Mouse (Mus musculus) liver, postnatal 0 days (tissue): ENCODE results near the gene Ubac2. TPM values are rescaled to one million over a fixed set of nuclear protein-coding genes. Genes with fewer than 3 reads are reported as not detected.

ENCODE experiments used
- ATAC-seq: fragments of 200-750 bp; cut with Nextera tagmentation; 2 replicates; pipeline ENCODE4 v1.8.0; 2017; ENCODE audit warnings: mild to moderate bottlenecking, moderate library complexity
- DNase-seq: peaks from one replicate; pipeline ENCODE4 v3.0.0-alpha.2; 2016
- H3K27ac ChIP-seq: fragments of 300-500 bp; sonication (generic); 2 replicates; pipeline ENCODE4 v1.5.1; 2014; ENCODE audit warnings: antibody characterized with exemption, moderate library complexity, mild to moderate bottlenecking, low read depth
- H3K27me3 ChIP-seq: fragments of 300-500 bp; sonication (generic); 2 replicates; pipeline ENCODE4 v1.6.1; 2014; ENCODE audit warnings: low read length, control low read depth, mixed read lengths; ENCODE audit not compliant: insufficient read depth
- H3K36me3 ChIP-seq: fragments of 300-500 bp; sonication (generic); replicated peaks from 2 replicates; pipeline ENCODE4 v1.6.1; 2014; ENCODE audit warnings: mild to moderate bottlenecking, control low read depth, low read length, moderate library complexity, mixed read lengths; ENCODE audit not compliant: insufficient read depth
- H3K4me1 ChIP-seq: fragments of 300-500 bp; sonication (generic); 2 replicates; pipeline ENCODE4 v1.6.1; 2014; ENCODE audit warnings: antibody characterized with exemption, mild to moderate bottlenecking, control low read depth; ENCODE audit not compliant: insufficient read depth
- H3K4me2 ChIP-seq: fragments of 300-500 bp; sonication (generic); 2 replicates; pipeline ENCODE4 v1.6.1; 2014; ENCODE audit warnings: low read depth, mild to moderate bottlenecking, low read length, moderate library complexity, mixed read lengths
- H3K4me3 ChIP-seq: fragments of 300-500 bp; sonication (generic); 2 replicates; pipeline ENCODE4 v1.5.1; 2014; ENCODE audit warnings: low read depth, low read length
- H3K9ac ChIP-seq: fragments of 300-500 bp; sonication (generic); replicated peaks from 2 replicates; pipeline ENCODE4 v1.6.1; 2014; ENCODE audit warnings: mild to moderate bottlenecking, moderate library complexity
- H3K9me3 ChIP-seq: fragments of 300-500 bp; sonication (generic); 2 replicates; pipeline ENCODE4 v1.6.1; 2016; ENCODE audit warnings: mild to moderate bottlenecking, control low read depth, low read length, mixed read lengths
- CTCF ChIP-seq: sonication (generic); IDR thresholded peaks from 2 replicates; pipeline ENCODE4 v1.5.1; 2016; ENCODE audit warnings: antibody characterized with exemption, low read depth
- EP300 ChIP-seq: IDR thresholded peaks from 2 replicates; pipeline ENCODE4 v1.6.1; 2016; ENCODE audit warnings: antibody characterized with exemption, low read depth, mild to moderate bottlenecking
- WGBS: fragments of 180-500 bp; shearing (Covaris S2); extraction: QIAGEN DNeasy Blood & Tissue Kit; methylation state at CpG from one replicate; pipeline ENCODE4 v1.1.7; 2014; ENCODE audit not compliant: insufficient replicate concordance; 5-methylcytosine and 5-hydroxymethylcytosine counted together
- polyA plus RNA-seq: library from polyadenylated mRNA; unstranded; fragments of >200 nt; fragmentation: Nextera tagmentation; extraction: Ambion mirVana; gene quantifications from 2 replicates; pipeline ENCODE4 v1.2.1, GENCODE M21; 2015

Gene Ubac2
- polyA plus RNA-seq, 1 experiment from 2014 or later = 27.4 TPM

DNA sequence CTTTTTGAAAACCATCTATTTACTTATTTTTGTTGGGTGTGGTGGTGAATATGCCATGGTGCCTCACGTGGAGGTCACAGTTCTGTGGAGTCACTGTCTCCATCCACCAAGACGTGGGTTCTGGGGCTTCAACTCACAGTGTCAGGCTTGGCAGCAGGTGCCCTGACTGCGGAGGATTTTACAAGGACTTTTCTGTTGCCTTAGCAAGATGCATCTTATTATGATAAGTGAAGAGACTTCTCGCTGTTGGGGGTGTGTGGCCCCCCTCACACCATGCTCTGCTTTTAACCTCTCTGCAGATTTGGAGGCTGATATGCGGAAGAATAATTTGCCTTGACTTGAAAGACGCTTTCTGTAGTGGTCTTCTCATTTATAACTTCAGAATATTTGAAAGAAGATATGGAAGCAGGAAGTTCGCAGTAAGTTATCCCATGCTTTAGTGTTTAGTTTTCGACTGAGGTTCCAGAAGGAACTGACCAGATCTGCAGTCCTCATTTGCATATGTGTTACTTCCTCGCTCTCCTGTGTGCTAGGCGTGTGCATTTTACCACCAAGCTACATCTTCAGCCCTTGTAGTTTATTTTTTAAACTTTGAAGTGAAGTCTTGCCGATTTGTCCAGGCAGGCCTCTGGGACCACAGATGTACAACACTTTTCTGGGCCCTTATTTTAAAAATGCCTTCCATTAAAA lies 28.7 kb downstream of the Ubac2 start:
- Histone ChIP-seq H3K4me1 (peaks cover 30% of the 10 kb centered on the region), H3K9ac (no peak overlapping the region), H3K4me2 (peak overlapping the region; percentile 23), H3K36me3 (peaks cover 19% of the 10 kb centered on the region), H3K4me3 (no peak overlapping the region), H3K27me3 (no peaks in the 10 kb centered on the region), H3K9me3 (no peaks in the 10 kb centered on the region), H3K27ac (peak overlapping the region; percentile 81)
- ATAC-seq (peak; percentile 54), DNase-seq (no peak)
- TF ChIP-seq CTCF (no peak), EP300 (no peak)
- 46% methylated on average over 11 of the region's 11 CpGs for WGBS

GRCm38 (mm10) chr14:121909868-121910267 lies 31.4 kb downstream of the Ubac2 start:
- no peak overlapping the region for H3K9ac ChIP-seq
- no peaks in the 10 kb centered on the region for H3K27me3 ChIP-seq
- ATAC-seq = peak; percentile 71
- DNase-seq = no peak
- no peaks in the 10 kb centered on the region for H3K9me3 ChIP-seq
- H3K4me1 ChIP-seq = peaks cover 17% of the 10 kb centered on the region
- H3K36me3 ChIP-seq = peaks cover 24% of the 10 kb centered on the region
- H3K4me2 ChIP-seq = no peak overlapping the region
- H3K4me3 ChIP-seq = no peak overlapping the region
- no peak for TF ChIP-seq CTCF
- TF ChIP-seq EP300 = no peak
- WGBS = 73% methylated on average over 6 of the region's 6 CpGs
- H3K27ac ChIP-seq = no peak overlapping the region

DNA sequence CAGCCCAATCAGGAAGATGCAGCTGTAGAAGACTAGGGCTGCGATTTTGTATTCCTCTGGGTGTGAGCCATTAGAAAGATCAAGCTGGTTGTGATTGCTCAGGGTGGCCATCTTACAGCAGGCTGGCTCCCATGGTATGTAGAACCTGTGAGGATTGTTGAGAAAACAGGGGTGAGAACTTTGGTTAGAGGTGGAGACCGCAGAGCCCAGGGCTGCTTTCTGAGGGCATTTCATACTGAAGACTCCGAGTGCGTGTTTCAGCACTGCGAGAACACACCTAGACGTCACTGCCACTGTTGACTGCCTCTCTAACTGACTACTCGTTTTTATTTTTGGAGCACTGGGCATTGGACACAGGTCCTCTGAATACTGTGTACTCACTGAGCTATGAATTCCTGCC lies 34.1 kb downstream of the Ubac2 start:
- H3K4me2 ChIP-seq = no peak overlapping the region
- no peaks in the 10 kb centered on the region for H3K27me3 ChIP-seq
- H3K9me3 ChIP-seq = no peaks in the 10 kb centered on the region
- no peak overlapping the region for H3K4me3 ChIP-seq
- DNase-seq (no peak), ATAC-seq (no peak)
- H3K36me3 ChIP-seq = peaks cover 27% of the 10 kb centered on the region
- H3K4me1 ChIP-seq = no peaks in the 10 kb centered on the region
- TF ChIP-seq CTCF (no peak), EP300 (no peak)
- H3K9ac ChIP-seq = no peak overlapping the region
- 90% methylated on average over 7 of the region's 7 CpGs for WGBS
- H3K27ac ChIP-seq = no peak overlapping the region

GRCm38 (mm10) chr14:121915143-121915542 lies 36.7 kb downstream of the Ubac2 start:
- H3K9me3 ChIP-seq = no peaks in the 10 kb centered on the region
- H3K4me2 ChIP-seq = 0 out of 2 replicates have a peak overlapping the region, but pooled peaks have one; percentile 6
- DNase-seq (no peak), ATAC-seq (no peak)
- peaks cover 20% of the 10 kb centered on the region for H3K36me3 ChIP-seq
- no peak for TF ChIP-seq CTCF
- no peak for TF ChIP-seq EP300
- 0 out of 2 replicates have a peak, but pooled peaks cover 2% of the 10 kb centered on the region for H3K4me1 ChIP-seq
- H3K9ac ChIP-seq = no peak overlapping the region
- peak overlapping the region; percentile 74; the same call in 1 of the 2 replicates for H3K27ac ChIP-seq
- whole genome bisulfite sequencing = 76% methylated on average over 5 of the region's 5 CpGs
- no peaks in the 10 kb centered on the region for H3K27me3 ChIP-seq
- no peak overlapping the region for H3K4me3 ChIP-seq

GRCm38 (mm10) chr14:121915621-121916020 lies 37.2 kb downstream of the Ubac2 start, which contains the start of gene Gpr18:
Gene Gpr18, minus strand, starts transcription at chr14:121915781.
- H3K4me3 ChIP-seq = no peak within 1 kb of the TSS
- ATAC-seq (no peak), DNase-seq (no peak)
- H3K9me3 ChIP-seq = no peaks in the 10 kb centered on the region
- no peaks in the 10 kb centered on the region for H3K27me3 ChIP-seq
- peaks cover 21% of the 10 kb centered on the region for H3K36me3 ChIP-seq
- 40% methylated on average over 8 of the region's 8 CpGs for whole genome bisulfite sequencing
- H3K4me2 ChIP-seq = 0 out of 2 replicates have a peak within 1 kb of the TSS, but pooled peaks have one; percentile 6
- H3K27ac ChIP-seq = peak within 1 kb of the TSS; percentile 74
- no peak within 1 kb of the TSS for H3K9ac ChIP-seq
- H3K4me1 ChIP-seq = 0 out of 2 replicates have a peak, but pooled peaks cover 2% of the 10 kb centered on the region
- TF ChIP-seq EP300 (no peak), CTCF (no peak)

DNA sequence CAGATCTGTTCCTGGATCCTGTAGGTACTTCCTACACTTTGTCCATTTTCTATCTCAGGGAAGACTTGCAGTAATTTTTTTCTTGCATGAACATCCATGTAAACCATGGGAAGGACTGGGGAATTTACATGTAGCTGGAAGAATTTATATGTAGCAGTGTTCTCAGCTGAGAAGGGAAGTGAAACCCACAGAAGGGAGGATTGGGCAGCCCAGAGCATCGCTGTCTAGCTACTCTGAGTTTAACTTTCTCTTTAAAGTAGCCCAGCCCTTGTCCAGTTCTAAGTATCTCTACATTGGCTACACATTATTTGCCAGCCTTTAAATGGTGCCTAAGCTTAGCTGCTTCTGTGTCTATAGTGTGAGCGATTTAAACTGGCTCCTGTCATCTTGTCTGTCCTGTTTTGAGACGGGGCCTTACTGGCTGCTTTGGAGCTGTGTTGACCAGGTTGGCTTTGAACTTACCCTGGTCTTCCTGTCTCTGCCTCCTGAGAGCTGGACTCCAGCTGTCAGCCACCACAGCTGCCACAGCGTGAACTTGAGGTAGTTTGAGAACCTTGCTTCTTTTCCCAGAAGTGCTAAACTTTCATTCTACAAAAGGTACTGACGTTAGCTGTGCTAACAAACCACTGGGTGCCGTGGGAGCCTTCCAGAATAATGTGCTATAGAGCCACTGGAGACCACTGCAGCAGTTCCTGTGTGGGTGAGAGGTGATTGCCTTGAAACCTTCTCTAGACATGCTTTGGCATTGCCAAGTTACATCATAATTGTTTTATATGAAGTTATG lies 38.1 kb downstream of the Ubac2 start:
- DNase-seq = no peak
- Histone ChIP-seq H3K36me3 (peaks cover 17% of the 10 kb centered on the region), H3K4me1 (0 out of 2 replicates have a peak, but pooled peaks cover 2% of the 10 kb centered on the region), H3K9ac (no peak overlapping the region), H3K4me3 (no peak overlapping the region), H3K27ac (peak overlapping the region; percentile 74), H3K9me3 (no peaks in the 10 kb centered on the region), H3K4me2 (no peak overlapping the region), H3K27me3 (no peaks in the 10 kb centered on the region)
- WGBS = 61% methylated on average over 6 of the region's 6 CpGs
- ATAC-seq = peak; percentile 13; the same call in 1 of the 2 replicates
- TF ChIP-seq EP300 = no peak
- TF ChIP-seq CTCF = no peak
